Mouse (Mus musculus): Measurements from ENCODE around the gene Sf3b6. TPM values are rescaled to one million over a fixed set of nuclear protein-coding genes. Genes with fewer than 3 reads are reported as not detected.
A peak's percentile ranks its signal among the peaks of the same experiment; 100 is the strongest.

Gene Sf3b6
- polyA plus RNA-seq, 1 experiment from 2014 or later: 258 TPM

DNA sequence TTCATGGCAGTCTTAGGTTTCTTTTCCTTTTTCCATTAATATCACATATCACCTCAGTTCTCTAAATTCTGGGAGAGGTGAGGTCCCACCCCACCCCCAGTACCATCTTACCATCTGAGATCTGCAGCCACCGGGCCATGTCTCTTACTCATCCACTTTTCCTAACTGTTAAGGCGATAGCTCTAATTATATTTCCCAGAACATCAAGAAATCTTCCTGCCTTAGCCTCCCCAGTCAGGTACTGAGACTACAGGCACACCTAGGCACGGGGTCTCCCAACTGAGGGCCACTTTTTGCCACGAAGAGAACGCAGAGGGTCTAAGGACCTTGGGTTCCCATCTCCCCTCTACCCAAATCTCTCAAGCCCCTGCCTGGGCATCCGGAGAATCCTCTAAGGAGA, 56.2 kb downstream of the Sf3b6 start:
- Histone ChIP-seq H3K9me3 (no peaks in the 10 kb centered on the region), H3K36me3 (no peaks in the 10 kb centered on the region; the same call in 1 of the 2 replicates), H3K4me1 (peaks cover 11% of the 10 kb centered on the region), H3K4me3 (peak overlapping the region; percentile 43; the same call in 1 of the 2 replicates), H3K9ac (replicated peaks) (no peak overlapping the region), H3K27me3 (no peaks in the 10 kb centered on the region), H3K27ac (replicated peaks) (no peak overlapping the region), H3K4me2 (replicated peaks) (peak overlapping the region; percentile 95)
- no peak for ATAC-seq (replicated peaks)
- 86% methylated on average over 6 of the region's 6 CpGs for WGBS

DNA sequence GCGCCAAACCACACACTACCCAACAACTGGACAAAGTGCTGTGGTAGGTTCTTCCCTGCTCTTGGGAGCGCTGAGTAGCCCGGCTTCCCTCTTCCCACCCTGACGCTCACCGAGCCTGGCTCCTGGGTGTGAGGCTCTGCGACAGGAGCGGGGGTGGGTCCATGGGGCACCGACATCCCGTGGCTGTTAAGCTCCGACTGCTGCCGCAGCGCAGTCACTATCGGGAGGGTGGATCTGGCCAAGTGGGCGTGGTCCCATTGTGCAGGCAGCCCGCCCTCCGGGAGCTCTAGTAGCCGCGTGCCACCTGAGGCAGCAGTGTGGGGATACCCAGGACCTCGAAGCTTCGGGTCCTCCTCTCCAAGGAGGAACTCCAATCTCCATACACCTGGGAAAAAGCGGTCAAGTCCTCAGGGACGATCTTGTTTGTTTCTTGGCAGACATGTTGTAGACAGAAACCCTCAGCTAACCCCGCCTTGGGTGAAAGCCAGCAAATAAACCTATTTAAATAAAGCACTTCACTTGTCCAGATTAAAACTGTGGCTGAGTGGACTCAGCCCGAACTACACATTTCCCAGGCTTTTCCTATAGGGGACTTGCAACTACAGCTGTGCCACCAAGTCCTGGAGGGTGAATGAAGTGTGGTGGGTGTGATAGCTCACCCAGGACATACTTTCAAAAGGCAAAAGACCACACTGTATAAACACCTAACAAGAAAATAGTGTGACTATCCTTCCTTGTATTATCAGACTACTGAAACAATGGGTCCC, 57.0 kb downstream of the Sf3b6 start, which contains the start of gene Mfsd2b:
Mfsd2b (minus strand) TSS at position 199 of the 767 bp plus-strand sequence.
- Histone ChIP-seq H3K9ac (replicated peaks) (peak within 1 kb of the TSS; percentile 51), H3K36me3 (peaks cover 6% of the 10 kb centered on the region), H3K4me3 (peak within 1 kb of the TSS; percentile 43), H3K27me3 (no peaks in the 10 kb centered on the region), H3K4me1 (peaks cover 11% of the 10 kb centered on the region), H3K27ac (replicated peaks) (no peak within 1 kb of the TSS), H3K9me3 (no peaks in the 10 kb centered on the region), H3K4me2 (replicated peaks) (peak within 1 kb of the TSS; percentile 95)
- WGBS: 2% methylated on average over 24 of the region's 24 CpGs
- ATAC-seq (replicated peaks): peak; percentile 87

GRCm38 (mm10) chr12:4875623-4876022, 58.3 kb downstream of the Sf3b6 start:
- Histone ChIP-seq H3K9ac (replicated peaks) (no peak overlapping the region), H3K9me3 (no peaks in the 10 kb centered on the region), H3K27me3 (no peaks in the 10 kb centered on the region), H3K36me3 (peaks cover 13% of the 10 kb centered on the region), H3K4me3 (no peak overlapping the region), H3K4me2 (replicated peaks) (no peak overlapping the region), H3K27ac (replicated peaks) (no peak overlapping the region), H3K4me1 (peaks cover 11% of the 10 kb centered on the region)
- WGBS: 77% methylated on average over 8 of the region's 8 CpGs
- ATAC-seq (replicated peaks): no peak

Other genes starting within 250 kb of the Sf3b6 start
- gene Itsn2, start 224.9 kb upstream of the Sf3b6 start, polyA plus RNA-seq (2015; fragmentation: Nextera tagmentation; extraction: Ambion mirVana): 21.2 and 21.5 TPM in 2 replicates
- gene Gm3625, start 224.6 kb upstream of the Sf3b6 start, polyA plus RNA-seq (2015; fragmentation: Nextera tagmentation; extraction: Ambion mirVana): not detected in 2 replicates
- gene Fam228a, start 79.1 kb upstream of the Sf3b6 start, polyA plus RNA-seq (2015; fragmentation: Nextera tagmentation; extraction: Ambion mirVana): 0.61 and 0.89 TPM in 2 replicates
- 9.3 and 10.7 TPM in 2 replicates for gene Pfn4, start 48.5 kb upstream of the Sf3b6 start, polyA plus RNA-seq (2015; fragmentation: Nextera tagmentation; extraction: Ambion mirVana)
- gene Fam228b, start 48.3 kb upstream of the Sf3b6 start, polyA plus RNA-seq (2015; fragmentation: Nextera tagmentation; extraction: Ambion mirVana): 4.8 TPM in 2 replicates
- 20.0 and 23.9 TPM in 2 replicates for gene Fkbp1b, start 24.0 kb downstream of the Sf3b6 start, polyA plus RNA-seq (2015; fragmentation: Nextera tagmentation; extraction: Ambion mirVana)
- gene Wdcp, start 25.8 kb downstream of the Sf3b6 start, polyA plus RNA-seq (2015; fragmentation: Nextera tagmentation; extraction: Ambion mirVana): 14.5 and 16.0 TPM in 2 replicates
- gene Mfsd2b, start 56.8 kb downstream of the Sf3b6 start, polyA plus RNA-seq (2015; fragmentation: Nextera tagmentation; extraction: Ambion mirVana): 0.81 and 1.1 TPM in 2 replicates
- 50.7 and 53.2 TPM in 2 replicates for gene Ubxn2a, start 90.2 kb downstream of the Sf3b6 start, polyA plus RNA-seq (2015; fragmentation: Nextera tagmentation; extraction: Ambion mirVana)
- gene Atad2b, start 99.8 kb downstream of the Sf3b6 start, polyA plus RNA-seq (2015; fragmentation: Nextera tagmentation; extraction: Ambion mirVana): 11.3 and 12.4 TPM in 2 replicates

Data from forebrain, embryonic 15.5 days (tissue).